8 mouse cellular contexts compared by ENCODE assay signal in the genomic region with DNA sequence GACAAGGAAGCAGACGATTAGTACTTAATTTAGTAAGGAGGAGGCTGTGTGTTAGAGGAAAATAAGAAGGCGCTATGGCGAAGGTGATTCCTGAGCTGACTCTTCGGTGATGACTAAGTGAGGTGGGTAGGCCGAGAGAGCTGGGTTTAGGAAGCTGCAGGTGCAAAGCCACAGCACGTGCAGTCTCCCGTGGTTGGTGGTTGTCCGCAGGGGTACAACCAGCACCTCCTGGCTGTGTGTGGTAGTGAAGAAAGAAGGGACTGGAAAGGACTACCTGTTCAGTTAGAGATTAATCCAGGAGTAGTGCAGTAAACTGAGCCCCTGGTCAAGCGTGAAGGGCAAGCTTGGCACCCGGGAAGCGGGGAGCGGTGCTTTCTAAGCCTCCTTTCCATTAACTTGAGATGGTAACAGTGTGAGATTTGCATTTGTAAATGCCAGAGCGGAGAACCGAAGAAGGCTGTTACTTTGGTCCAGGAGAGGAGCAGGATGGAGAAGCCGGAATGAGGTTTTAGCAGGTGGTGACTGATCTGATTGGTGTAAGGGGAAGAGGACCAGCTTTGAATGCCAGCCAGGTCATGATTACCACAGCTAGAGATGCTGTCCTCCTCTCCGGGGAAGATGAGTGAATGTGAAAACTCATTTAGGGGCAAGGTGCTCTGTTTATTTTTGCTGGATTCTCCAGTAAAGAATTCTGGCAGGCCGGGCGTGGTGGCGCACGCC. TPM values are rescaled to one million over a fixed set of nuclear protein-coding genes. Genes with fewer than 3 reads are reported as not detected.
A peak's percentile ranks its signal among the peaks of the same experiment; 100 is the strongest.
DNase-seq lines count a peak whose midpoint lies in the region; ATAC-seq lines count a peak whose summit lies in the region.

No protein-coding gene starts in this region.

- H3K27me3 ChIP-seq in heart, embryonic 13.5 days (replicated peaks), result no peaks in the 10 kb centered on the region
- H3K27me3 ChIP-seq in hindbrain, embryonic 13.5 days, result peaks cover 55% of the 10 kb centered on the region
- H3K27me3 ChIP-seq in limb, embryonic 15.5 days, result peaks cover 12% of the 10 kb centered on the region; the same call in 1 of the 2 replicates
- peaks cover 17% of the 10 kb centered on the region for H3K27me3 ChIP-seq in neural tube, embryonic 14.5 days (ENCODE audit: control insufficient read depth, insufficient read depth, low read length)

- H3K4me3 ChIP-seq in heart, embryonic 13.5 days, result peak overlapping the region; percentile 78
- H3K4me3 ChIP-seq in hindbrain, embryonic 13.5 days, result peak overlapping the region; percentile 49
- peak overlapping the region; percentile 66 for H3K4me3 ChIP-seq in limb, embryonic 15.5 days
- H3K4me3 ChIP-seq in neural tube, embryonic 14.5 days (ENCODE audit: low read depth, low read length), result peak overlapping the region; percentile 41

- no peaks in the 10 kb centered on the region for H3K9me3 ChIP-seq in heart, embryonic 13.5 days
- no peaks in the 10 kb centered on the region for H3K9me3 ChIP-seq in hindbrain, embryonic 13.5 days
- H3K9me3 ChIP-seq in limb, embryonic 15.5 days, result no peaks in the 10 kb centered on the region
- H3K9me3 ChIP-seq in neural tube, embryonic 14.5 days (ENCODE audit: control insufficient read depth, low read length), result no peaks in the 10 kb centered on the region

- intact Hi-C loops in heart, postnatal 10 days (cut with DNase I), result no loop called here

- H3K36me3 ChIP-seq in heart, embryonic 13.5 days, result peaks cover 2% of the 10 kb centered on the region
- no peaks in the 10 kb centered on the region for H3K36me3 ChIP-seq in hindbrain, embryonic 13.5 days
- H3K36me3 ChIP-seq in limb, embryonic 15.5 days, result peaks cover 10% of the 10 kb centered on the region
- no peaks in the 10 kb centered on the region for H3K36me3 ChIP-seq in neural tube, embryonic 14.5 days (ENCODE audit: control insufficient read depth, insufficient read depth, low read length)

- no peak for DNase-seq in heart, postnatal 10 days
- DNase-seq in ZHBTc4 (ENCODE audit: low read depth, low spot score), result peak; percentile 62
- DNase-seq in embryo, embryonic 10 days (ENCODE audit: low spot score), result no peak

- H3K4me2 ChIP-seq in heart, embryonic 13.5 days, result peak overlapping the region; percentile 88
- peak overlapping the region; percentile 78 for H3K4me2 ChIP-seq in hindbrain, embryonic 13.5 days
- peak overlapping the region; percentile 89 for H3K4me2 ChIP-seq in limb, embryonic 15.5 days
- peak overlapping the region; percentile 83 for H3K4me2 ChIP-seq in neural tube, embryonic 14.5 days (ENCODE audit: low read depth, low read length)

- H3K9ac ChIP-seq in heart, embryonic 13.5 days, result peak overlapping the region; percentile 93
- H3K9ac ChIP-seq in hindbrain, embryonic 13.5 days, result peak overlapping the region; percentile 73
- H3K9ac ChIP-seq in limb, embryonic 15.5 days, result peak overlapping the region; percentile 65; the same call in 1 of the 2 replicates
- H3K9ac ChIP-seq in neural tube, embryonic 14.5 days (replicated peaks; ENCODE audit: low read depth, low read length), result peak overlapping the region; percentile 61

- peaks cover 81% of the 10 kb centered on the region for H3K4me1 ChIP-seq in heart, embryonic 13.5 days
- H3K4me1 ChIP-seq in hindbrain, embryonic 13.5 days (replicated peaks), result peaks cover 53% of the 10 kb centered on the region
- peaks cover 68% of the 10 kb centered on the region for H3K4me1 ChIP-seq in limb, embryonic 15.5 days
- H3K4me1 ChIP-seq in neural tube, embryonic 14.5 days (ENCODE audit: control insufficient read depth, insufficient read depth, low read length), result peaks cover 16% of the 10 kb centered on the region

- H3K27ac ChIP-seq in heart, embryonic 13.5 days (replicated peaks), result peak overlapping the region; percentile 93
- H3K27ac ChIP-seq in hindbrain, embryonic 13.5 days, result peak overlapping the region; percentile 18; the same call in 1 of the 2 replicates
- peak overlapping the region; percentile 87; the same call in 1 of the 2 replicates for H3K27ac ChIP-seq in limb, embryonic 15.5 days
- no peak overlapping the region for H3K27ac ChIP-seq in neural tube, embryonic 14.5 days (ENCODE audit: low read depth, low read length)

- WGBS in heart, embryonic 13.5 days, result 24% methylated on average over 20 of the region's 20 CpGs
- WGBS in hindbrain, embryonic 13.5 days, result 22% methylated on average over 20 of the region's 20 CpGs
- 32% methylated on average over 20 of the region's 20 CpGs for WGBS in limb, embryonic 15.5 days
- 19% methylated on average over 20 of the region's 20 CpGs for WGBS in neural tube, embryonic 14.5 days

- ATAC-seq in heart, embryonic 13.5 days (ENCODE audit: extremely low read depth, insufficient number of reproducible peaks, low FRiP score, low TSS enrichment), result no peak
- ATAC-seq in hindbrain, embryonic 13.5 days (ENCODE audit: low FRiP score), result no peak
- no peak for ATAC-seq in limb, embryonic 15.5 days (ENCODE audit: insufficient number of reproducible peaks, low FRiP score, low TSS enrichment, low read depth)
- ATAC-seq in neural tube, embryonic 14.5 days (ENCODE audit: low read depth), result no peak
- no peak for ATAC-seq in granulocyte monocyte progenitor cell, adult 5-6 weeks (replicated peaks; ENCODE audit: poor library complexity, severe bottlenecking)

RNA-seq across cellular contexts. Expression of a gene that starts 2.1 kb away (rescaled TPM):
- 58.4 and 58.7 TPM in 2 replicates for polyA plus RNA-seq in heart, embryonic 13.5 days (2015; fragmentation: Nextera tagmentation; extraction: Ambion mirVana)
- total RNA-seq in heart, postnatal 10 days (2021), result 100 to 1,000 TPM; 151 to 153 TPM
- 8.8 and 9.6 TPM in 2 replicates for polyA plus RNA-seq in hindbrain, embryonic 13.5 days (2015; fragmentation: Nextera tagmentation; extraction: Ambion mirVana)
- 63.8 and 66.7 TPM in 2 replicates for polyA plus RNA-seq in limb, embryonic 15.5 days (2015; fragmentation: Nextera tagmentation; extraction: Ambion mirVana)
- 5.2 and 9.7 TPM in 2 replicates for polyA plus RNA-seq in neural tube, embryonic 14.5 days (2014; fragmentation: Nextera tagmentation; extraction: Ambion mirVana)
- 21.2 and 22.1 TPM in 2 replicates for total RNA-seq in granulocyte monocyte progenitor cell, adult 5-6 weeks (2014; fragmentation: Nextera tagmentation)
- total RNA-seq in granulocyte monocyte progenitor cell, adult 5-6 weeks (2017), result 9.7 and 14.8 TPM in 2 replicates

RNA-seq across cellular contexts. Expression of a gene that starts 21.6 kb away (rescaled TPM):
- polyA plus RNA-seq in heart, embryonic 13.5 days (2015; fragmentation: Nextera tagmentation; extraction: Ambion mirVana), result 18.9 and 20.9 TPM in 2 replicates
- 10 to 100 TPM; 35.4 to 37.3 TPM for total RNA-seq in heart, postnatal 10 days (2021)
- 38.8 and 41.2 TPM in 2 replicates for polyA plus RNA-seq in hindbrain, embryonic 13.5 days (2015; fragmentation: Nextera tagmentation; extraction: Ambion mirVana)
- polyA plus RNA-seq in limb, embryonic 15.5 days (2015; fragmentation: Nextera tagmentation; extraction: Ambion mirVana), result 22.3 and 28.3 TPM in 2 replicates
- polyA plus RNA-seq in neural tube, embryonic 14.5 days (2014; fragmentation: Nextera tagmentation; extraction: Ambion mirVana), result 50.0 and 57.4 TPM in 2 replicates
- 37.3 and 40.0 TPM in 2 replicates for total RNA-seq in granulocyte monocyte progenitor cell, adult 5-6 weeks (2014; fragmentation: Nextera tagmentation)
- 26.0 and 35.6 TPM in 2 replicates for total RNA-seq in granulocyte monocyte progenitor cell, adult 5-6 weeks (2017)

RNA-seq across cellular contexts. Expression of a gene that starts 26.7 kb away (rescaled TPM):
- polyA plus RNA-seq in heart, embryonic 13.5 days (2015; fragmentation: Nextera tagmentation; extraction: Ambion mirVana), result 84.8 and 93.1 TPM in 2 replicates
- total RNA-seq in heart, postnatal 10 days (2021), result 100 to 1,000 TPM; 108 to 112 TPM
- polyA plus RNA-seq in hindbrain, embryonic 13.5 days (2015; fragmentation: Nextera tagmentation; extraction: Ambion mirVana), result 120 TPM in 2 replicates
- 109 and 117 TPM in 2 replicates for polyA plus RNA-seq in limb, embryonic 15.5 days (2015; fragmentation: Nextera tagmentation; extraction: Ambion mirVana)
- polyA plus RNA-seq in neural tube, embryonic 14.5 days (2014; fragmentation: Nextera tagmentation; extraction: Ambion mirVana), result 96.5 and 120 TPM in 2 replicates
- 23.8 and 31.7 TPM in 2 replicates for total RNA-seq in granulocyte monocyte progenitor cell, adult 5-6 weeks (2014; fragmentation: Nextera tagmentation)
- total RNA-seq in granulocyte monocyte progenitor cell, adult 5-6 weeks (2017), result 33.2 and 38.1 TPM in 2 replicates
